Mouse (Mus musculus): ENCODE measurements at regions not wholly inside any gene's neighbourhood (a gene's known extent, or its start where the extent isn't known, plus 50 kb on each side); places are given as distances from the start of the nearest gene placed in this dataset.

- no peaks in the 10 kb centered on the region for H3K4me1 ChIP-seq (ENCODE audit: control insufficient read depth, insufficient read depth, low read length)
- no peak overlapping the region for H3K4me3 ChIP-seq (replicated peaks; ENCODE audit: extremely low read depth, low read depth, low read length)
- 89% methylated on average over 2 of the region's 2 CpGs for WGBS
- TF ChIP-seq POLR2A (IDR thresholded peaks at IDR 0.05; ENCODE audit: borderline replicate concordance, extremely low read depth, low read depth, low read length), result no peak
- TF ChIP-seq CTCF (IDR thresholded peaks at IDR 0.05; ENCODE audit: insufficient read depth, low read length), result no peak
- no peak for DNase-seq
These were observed 131.9 kb upstream of the Fn1 start for GRCm38 (mm10) chr1:71784880-71785279.

DNA sequence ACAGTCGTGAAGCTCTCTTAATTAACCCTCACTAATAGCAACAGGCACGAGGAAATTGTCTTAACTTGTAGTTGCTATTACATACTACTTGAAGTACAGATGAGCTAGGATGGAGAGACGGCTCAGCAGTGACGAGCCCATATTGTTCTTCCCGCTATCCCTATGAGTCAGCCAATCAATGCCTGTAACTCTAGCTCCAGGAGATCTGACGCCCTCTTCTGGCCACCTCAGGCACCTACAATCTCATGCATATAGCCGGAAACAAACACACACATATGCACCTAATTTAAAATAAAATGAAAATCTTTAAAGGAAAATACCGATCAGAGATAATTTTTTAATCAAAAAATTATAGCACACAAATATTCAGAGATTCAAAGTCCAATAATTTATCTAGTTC is 125.3 kb upstream of the Fn1 start:
- TF ChIP-seq POLR2A (IDR thresholded peaks at IDR 0.05; ENCODE audit: borderline replicate concordance, extremely low read depth, low read depth, low read length) (no peak), CTCF (IDR thresholded peaks at IDR 0.05; ENCODE audit: insufficient read depth, low read length) (no peak)
- no peak for DNase-seq
- H3K4me1 ChIP-seq (ENCODE audit: control insufficient read depth, insufficient read depth, low read length), result no peaks in the 10 kb centered on the region
- WGBS, result 92% methylated on average over 8 of the region's 8 CpGs
- H3K4me3 ChIP-seq (replicated peaks; ENCODE audit: extremely low read depth, low read depth, low read length), result no peak overlapping the region

DNA sequence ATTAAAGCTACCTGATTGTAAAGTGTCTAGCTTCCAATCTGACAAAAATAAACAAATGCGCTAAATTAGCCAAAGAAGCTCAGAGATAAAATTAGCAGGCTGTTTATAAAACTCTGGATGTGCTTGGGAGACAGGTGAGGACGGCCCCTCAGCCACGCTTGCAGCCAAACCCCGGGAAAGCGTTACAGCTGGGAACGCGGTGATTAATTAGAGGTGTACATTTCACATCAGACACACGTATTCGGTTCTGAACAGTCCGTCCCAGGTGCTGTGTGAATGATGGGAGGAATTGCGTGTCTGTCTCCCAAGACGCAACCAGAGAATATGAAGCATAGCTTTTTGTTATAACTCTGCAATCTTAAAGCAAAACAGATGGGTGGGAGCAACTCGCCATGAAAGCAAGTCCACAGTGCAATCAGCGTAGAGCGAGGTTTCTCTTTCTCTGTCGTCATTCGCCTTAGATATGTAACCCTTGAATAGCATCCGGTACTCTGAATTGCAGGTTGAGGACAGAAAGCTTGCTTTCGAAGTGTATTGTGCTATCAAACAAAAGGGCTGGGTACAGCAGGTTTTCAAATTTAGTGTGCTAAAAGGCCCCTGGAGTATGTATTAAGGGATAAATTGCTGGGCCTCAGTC is 123.0 kb upstream of the Fn1 start:
- TF ChIP-seq CTCF (IDR thresholded peaks at IDR 0.05; ENCODE audit: insufficient read depth, low read length) (no peak), POLR2A (IDR thresholded peaks at IDR 0.05; ENCODE audit: borderline replicate concordance, extremely low read depth, low read depth, low read length) (no peak)
- no peak for DNase-seq
- Histone ChIP-seq H3K4me1 (ENCODE audit: control insufficient read depth, insufficient read depth, low read length) (no peaks in the 10 kb centered on the region), H3K4me3 (replicated peaks; ENCODE audit: extremely low read depth, low read depth, low read length) (peak overlapping the region; percentile 34)
- WGBS, result 51% methylated on average over 19 of the region's 19 CpGs

DNA sequence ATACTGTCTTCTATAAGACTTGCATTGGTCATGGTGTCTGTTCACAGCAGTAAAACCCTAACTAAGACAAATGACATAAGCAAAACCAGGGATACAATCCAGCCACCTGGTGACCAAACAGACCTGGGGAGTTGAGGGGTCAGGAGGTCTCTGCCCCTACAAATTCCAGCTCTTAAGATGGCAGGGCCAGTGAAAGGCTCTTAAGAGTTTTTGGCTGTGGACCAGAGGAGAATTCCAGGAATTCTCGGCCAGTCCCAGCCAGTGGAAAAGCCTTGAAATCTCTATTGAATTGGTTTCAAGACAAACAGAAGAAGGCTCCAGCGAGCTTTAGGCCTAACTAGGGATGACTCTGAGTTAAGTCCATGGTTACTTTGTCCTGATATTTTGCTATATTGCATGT is 119.5 kb upstream of the Fn1 start:
- DNase-seq, result no peak
- H3K4me1 ChIP-seq (ENCODE audit: control insufficient read depth, insufficient read depth, low read length), result no peaks in the 10 kb centered on the region
- no peak overlapping the region for H3K4me3 ChIP-seq (replicated peaks; ENCODE audit: extremely low read depth, low read depth, low read length)
- TF ChIP-seq POLR2A (IDR thresholded peaks at IDR 0.05; ENCODE audit: borderline replicate concordance, extremely low read depth, low read depth, low read length), result no peak
- TF ChIP-seq CTCF (IDR thresholded peaks at IDR 0.05; ENCODE audit: insufficient read depth, low read length), result no peak
- WGBS, result 42% methylated on average over 2 of the region's 2 CpGs

DNA sequence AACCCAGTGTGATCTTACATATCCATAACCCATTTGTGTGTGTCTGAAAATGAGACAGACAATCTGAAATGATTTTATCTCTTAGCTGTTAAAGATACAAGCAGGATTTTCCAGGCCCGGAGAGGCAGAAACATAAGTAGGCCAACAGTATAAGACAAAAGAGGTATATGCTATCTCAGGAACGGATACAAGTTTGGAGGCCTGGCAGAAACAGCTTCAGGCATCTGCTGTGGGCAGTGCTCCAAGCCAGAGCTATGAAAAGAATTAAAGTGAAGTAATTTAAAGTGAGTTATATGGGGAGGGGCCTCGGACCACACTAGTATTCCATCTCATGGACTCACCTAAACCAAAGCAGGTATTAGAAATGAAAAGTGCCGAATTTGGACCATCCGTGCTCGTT is 118.8 kb upstream of the Fn1 start:
- TF ChIP-seq CTCF (IDR thresholded peaks at IDR 0.05; ENCODE audit: insufficient read depth, low read length), result no peak
- no peak for TF ChIP-seq POLR2A (IDR thresholded peaks at IDR 0.05; ENCODE audit: borderline replicate concordance, extremely low read depth, low read depth, low read length)
- H3K4me1 ChIP-seq (ENCODE audit: control insufficient read depth, insufficient read depth, low read length), result no peaks in the 10 kb centered on the region
- no peak for DNase-seq
- no peak overlapping the region for H3K4me3 ChIP-seq (replicated peaks; ENCODE audit: extremely low read depth, low read depth, low read length)
- WGBS, result 78% methylated on average over 6 of the region's 6 CpGs

GRCm38 (mm10) chr1:71769595-71769994 is 116.6 kb upstream of the Fn1 start:
- Histone ChIP-seq H3K4me1 (ENCODE audit: control insufficient read depth, insufficient read depth, low read length) (no peaks in the 10 kb centered on the region), H3K4me3 (replicated peaks; ENCODE audit: extremely low read depth, low read depth, low read length) (no peak overlapping the region)
- DNase-seq, result no peak
- TF ChIP-seq POLR2A (IDR thresholded peaks at IDR 0.05; ENCODE audit: borderline replicate concordance, extremely low read depth, low read depth, low read length) (no peak), CTCF (IDR thresholded peaks at IDR 0.05; ENCODE audit: insufficient read depth, low read length) (no peak)
- WGBS, result 58% methylated on average over 2 of the region's 2 CpGs

- Histone ChIP-seq H3K4me1 (ENCODE audit: control insufficient read depth, insufficient read depth, low read length) (no peaks in the 10 kb centered on the region), H3K4me3 (replicated peaks; ENCODE audit: extremely low read depth, low read depth, low read length) (no peak overlapping the region)
- TF ChIP-seq CTCF (IDR thresholded peaks at IDR 0.05; ENCODE audit: insufficient read depth, low read length), result no peak
- TF ChIP-seq POLR2A (IDR thresholded peaks at IDR 0.05; ENCODE audit: borderline replicate concordance, extremely low read depth, low read depth, low read length), result no peak
- DNase-seq, result no peak
- 65% methylated on average over 3 of the region's 3 CpGs for WGBS
These were observed 114.7 kb upstream of the Fn1 start for GRCm38 (mm10) chr1:71767705-71768104.

GRCm38 (mm10) chr1:71767076-71767475 is 114.1 kb upstream of the Fn1 start:
- Histone ChIP-seq H3K4me3 (replicated peaks; ENCODE audit: extremely low read depth, low read depth, low read length) (no peak overlapping the region), H3K4me1 (ENCODE audit: control insufficient read depth, insufficient read depth, low read length) (no peaks in the 10 kb centered on the region)
- WGBS, result 56% methylated on average over 5 of the region's 5 CpGs
- no peak for DNase-seq
- no peak for TF ChIP-seq CTCF (IDR thresholded peaks at IDR 0.05; ENCODE audit: insufficient read depth, low read length)
- TF ChIP-seq POLR2A (IDR thresholded peaks at IDR 0.05; ENCODE audit: borderline replicate concordance, extremely low read depth, low read depth, low read length), result no peak

DNA sequence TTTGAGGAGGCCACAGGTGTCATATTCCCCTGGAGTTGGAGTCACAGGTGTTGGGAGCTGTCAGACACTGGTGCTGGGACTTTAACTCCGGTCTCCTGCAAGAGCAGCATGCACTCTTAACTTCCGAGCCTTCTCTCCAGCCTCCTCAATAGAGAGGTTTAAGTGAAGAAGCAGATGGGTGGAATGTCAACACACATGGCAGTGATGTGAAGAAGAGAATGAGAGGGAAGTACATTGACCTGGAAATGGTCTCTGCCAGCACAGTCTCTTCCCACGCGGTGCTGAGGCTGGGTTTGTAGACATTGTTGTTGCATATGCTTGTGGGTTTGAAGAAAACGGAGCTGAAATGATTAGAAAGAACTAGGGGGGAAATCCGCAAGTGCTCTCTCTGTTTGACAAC is 112.0 kb upstream of the Fn1 start:
- TF ChIP-seq CTCF (IDR thresholded peaks at IDR 0.05; ENCODE audit: insufficient read depth, low read length) (no peak), POLR2A (IDR thresholded peaks at IDR 0.05; ENCODE audit: borderline replicate concordance, extremely low read depth, low read depth, low read length) (no peak)
- WGBS, result 67% methylated on average over 6 of the region's 6 CpGs
- H3K4me1 ChIP-seq (ENCODE audit: control insufficient read depth, insufficient read depth, low read length), result no peaks in the 10 kb centered on the region
- no peak overlapping the region for H3K4me3 ChIP-seq (replicated peaks; ENCODE audit: extremely low read depth, low read depth, low read length)
- DNase-seq, result no peak

DNA sequence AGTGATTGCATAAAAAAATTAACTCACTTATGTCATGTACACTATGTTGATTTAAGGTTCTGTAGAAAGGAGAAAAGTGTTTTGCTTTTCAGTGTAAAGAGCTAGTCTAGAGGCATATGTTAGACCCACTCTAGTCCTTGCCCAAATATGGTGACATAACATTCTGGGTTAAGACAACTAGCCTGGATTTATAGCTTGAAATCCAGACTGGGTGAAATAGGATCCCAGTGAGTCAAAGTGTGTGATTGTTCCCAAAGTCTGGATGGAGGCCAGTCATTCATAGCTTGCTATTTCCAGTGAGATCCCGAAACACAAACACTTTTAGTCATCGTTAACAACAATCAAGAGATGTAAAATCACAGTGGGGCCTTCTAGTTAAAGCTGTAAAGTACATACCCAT is 110.5 kb upstream of the Fn1 start:
- Histone ChIP-seq H3K4me3 (replicated peaks; ENCODE audit: extremely low read depth, low read depth, low read length) (no peak overlapping the region), H3K4me1 (ENCODE audit: control insufficient read depth, insufficient read depth, low read length) (no peaks in the 10 kb centered on the region)
- 23% methylated on average over 2 of the region's 2 CpGs for WGBS
- no peak for DNase-seq
- no peak for TF ChIP-seq CTCF (IDR thresholded peaks at IDR 0.05; ENCODE audit: insufficient read depth, low read length)
- TF ChIP-seq POLR2A (IDR thresholded peaks at IDR 0.05; ENCODE audit: borderline replicate concordance, extremely low read depth, low read depth, low read length), result no peak

Measured in lung, adult 2 months (tissue).